Mouse (Mus musculus) kidney, embryonic 16.5 days (tissue): ENCODE data around the gene Ccdc33. TPM values are rescaled to one million over a fixed set of nuclear protein-coding genes. Genes with fewer than 3 reads are reported as not detected.

Source experiments
- ATAC-seq: fragments of 200-750 bp; cut with Nextera tagmentation; 2 replicates; pipeline ENCODE4 v1.8.0; 2017; ENCODE audit warnings: moderate TSS enrichment; ENCODE audit not compliant: low FRiP score, low TSS enrichment
- H3K27ac ChIP-seq: fragments of 300-500 bp; sonication (generic); 2 replicates; pipeline ENCODE4 v1.5.1; 2014; ENCODE audit warnings: low read length
- H3K27me3 ChIP-seq: fragments of 300-500 bp; sonication (generic); 2 replicates; pipeline ENCODE4 v1.6.1; 2014; ENCODE audit warnings: low read length, control low read depth, mixed read lengths; ENCODE audit not compliant: insufficient read depth
- H3K36me3 ChIP-seq: fragments of 300-500 bp; sonication (generic); 2 replicates; pipeline ENCODE4 v1.6.1; 2014; ENCODE audit warnings: low read length, control low read depth, mixed read lengths; ENCODE audit not compliant: insufficient read depth
- H3K4me1 ChIP-seq: fragments of 300-500 bp; sonication (generic); 2 replicates; pipeline ENCODE4 v1.6.1; 2014; ENCODE audit warnings: low read length, control low read depth, mixed read lengths; ENCODE audit not compliant: insufficient read depth
- H3K4me2 ChIP-seq: fragments of 300-500 bp; sonication (generic); replicated peaks from 2 replicates; pipeline ENCODE4 v1.6.1; 2014; ENCODE audit warnings: low read depth, low read length
- H3K4me3 ChIP-seq: fragments of 300-500 bp; sonication (generic); 2 replicates; pipeline ENCODE4 v1.5.1; 2014; ENCODE audit warnings: mild to moderate bottlenecking, low read length
- H3K9ac ChIP-seq: fragments of 300-500 bp; sonication (generic); replicated peaks from 2 replicates; pipeline ENCODE4 v1.6.1; 2014; ENCODE audit warnings: low read length
- H3K9me3 ChIP-seq: fragments of 300-500 bp; sonication (generic); 2 replicates; pipeline ENCODE4 v1.6.1; 2016; ENCODE audit warnings: low read length, control low read depth
- WGBS: fragments of 180-500 bp; shearing (Covaris S2); extraction: QIAGEN DNeasy Blood & Tissue Kit; methylation state at CpG from one replicate; pipeline ENCODE4 v1.1.7; 2014; 5-methylcytosine and 5-hydroxymethylcytosine counted together
- polyA plus RNA-seq: library from polyadenylated mRNA; unstranded; fragments of >200 nt; fragmentation: Nextera tagmentation; extraction: Ambion mirVana; gene quantifications from 2 replicates; pipeline ENCODE4 v1.2.1, GENCODE M21; 2015

Ccdc33 gene
- polyA plus RNA-seq, 1 experiment from 2014 or later: 0.21 TPM

GRCm38 (mm10) chr9:58133893-58134884 lies 15.6 kb upstream of the Ccdc33 start:
- Histone ChIP-seq H3K9ac (peak overlapping the region; percentile 35; the same call in 1 of the 2 replicates), H3K36me3 (no peaks in the 10 kb centered on the region), H3K4me1 (peaks cover 75% of the 10 kb centered on the region), H3K4me2 (peak overlapping the region; percentile 37), H3K9me3 (no peaks in the 10 kb centered on the region), H3K4me3 (peak overlapping the region; percentile 8; the same call in 1 of the 2 replicates), H3K27me3 (0 out of 2 replicates have a peak, but pooled peaks cover 5% of the 10 kb centered on the region), H3K27ac (peak overlapping the region; percentile 61)
- WGBS: 4% methylated on average over 17 of the region's 17 CpGs
- peak; percentile 53 for ATAC-seq

DNA sequence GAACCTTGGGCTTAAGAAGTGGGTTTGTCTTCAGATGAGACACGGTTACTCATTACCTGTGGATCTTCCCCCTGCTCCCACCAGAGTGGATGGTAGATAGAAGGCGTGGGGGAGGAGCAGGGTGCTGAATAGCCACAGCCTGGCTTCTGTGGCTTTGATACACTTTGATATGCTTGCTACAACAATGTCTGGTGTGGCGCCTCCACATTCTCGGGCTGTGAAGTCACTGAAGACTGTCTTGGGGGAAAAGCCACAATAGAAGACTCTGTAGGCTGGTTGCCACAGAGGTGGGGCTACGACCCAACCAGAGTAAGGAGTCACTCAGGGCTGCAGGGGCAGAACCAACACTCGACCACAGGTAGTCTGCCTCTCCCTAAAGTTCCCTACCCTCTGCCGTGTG lies 13.1 kb upstream of the Ccdc33 start:
- ATAC-seq: no peak

GRCm38 (mm10) chr9:58130909-58131308 lies 12.3 kb upstream of the Ccdc33 start:
- H3K27ac ChIP-seq: peak overlapping the region; percentile 11
- H3K4me3 ChIP-seq: no peak overlapping the region
- no peak overlapping the region; the same call in 1 of the 2 replicates for H3K4me2 ChIP-seq
- peaks cover 84% of the 10 kb centered on the region for H3K4me1 ChIP-seq
- H3K36me3 ChIP-seq: no peaks in the 10 kb centered on the region
- H3K27me3 ChIP-seq: 0 out of 2 replicates have a peak, but pooled peaks cover 5% of the 10 kb centered on the region
- WGBS: 27% methylated on average over 3 of the region's 3 CpGs
- no peak for ATAC-seq
- no peaks in the 10 kb centered on the region for H3K9me3 ChIP-seq
- no peak overlapping the region for H3K9ac ChIP-seq

More for the DNA sequence above, 13.1 kb upstream of the Ccdc33 start:
- peaks cover 87% of the 10 kb centered on the region for H3K4me1 ChIP-seq
- no peaks in the 10 kb centered on the region for H3K9me3 ChIP-seq
- no peak overlapping the region for H3K27ac ChIP-seq
- WGBS: 60% methylated on average over 7 of the region's 7 CpGs
- H3K4me3 ChIP-seq: no peak overlapping the region
- no peaks in the 10 kb centered on the region for H3K36me3 ChIP-seq
- no peak overlapping the region for H3K9ac ChIP-seq
- H3K4me2 ChIP-seq: no peak overlapping the region
- 0 out of 2 replicates have a peak, but pooled peaks cover 5% of the 10 kb centered on the region for H3K27me3 ChIP-seq

GRCm38 (mm10) chr9:58129508-58129907 lies 10.9 kb upstream of the Ccdc33 start:
- Histone ChIP-seq H3K9ac (peak overlapping the region; percentile 24; the same call in 1 of the 2 replicates), H3K9me3 (no peaks in the 10 kb centered on the region), H3K27ac (peak overlapping the region; percentile 77), H3K4me2 (peak overlapping the region; percentile 40), H3K36me3 (no peaks in the 10 kb centered on the region), H3K27me3 (0 out of 2 replicates have a peak, but pooled peaks cover 5% of the 10 kb centered on the region), H3K4me1 (peaks cover 80% of the 10 kb centered on the region), H3K4me3 (peak overlapping the region; percentile 13)
- WGBS: 6% methylated on average over 8 of the region's 8 CpGs
- ATAC-seq: no peak

DNA sequence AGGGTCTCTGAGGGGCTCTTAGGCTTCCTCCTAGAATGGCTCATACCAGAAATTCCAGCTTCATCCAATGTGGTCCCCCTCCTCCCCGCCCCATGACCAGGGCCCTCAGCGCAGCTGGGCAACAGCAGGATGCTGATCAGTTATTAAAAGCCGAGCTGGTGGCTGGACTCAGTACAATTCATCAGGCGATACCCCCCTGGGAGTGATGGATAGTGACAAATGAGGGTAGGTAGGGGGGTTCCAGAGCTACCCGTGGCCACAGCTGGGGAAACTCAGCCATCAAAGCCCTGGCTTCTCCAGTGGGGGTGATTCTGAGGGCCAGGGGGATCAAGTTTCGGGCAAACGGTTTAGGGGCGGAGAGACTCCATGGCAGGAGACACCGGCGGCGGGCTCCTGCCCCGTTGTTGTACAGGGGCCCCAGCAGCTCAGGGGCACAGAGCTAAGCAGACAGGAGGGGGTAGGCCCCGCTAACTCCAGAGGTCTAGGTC lies 10.3 kb upstream of the Ccdc33 start:
- 3% methylated on average over 13 of the region's 13 CpGs for WGBS
- H3K4me1 ChIP-seq: peaks cover 75% of the 10 kb centered on the region
- H3K36me3 ChIP-seq: no peaks in the 10 kb centered on the region
- H3K4me3 ChIP-seq: peak overlapping the region; percentile 13
- H3K27ac ChIP-seq: peak overlapping the region; percentile 77
- H3K4me2 ChIP-seq: peak overlapping the region; percentile 40
- no peaks in the 10 kb centered on the region for H3K9me3 ChIP-seq
- peak; percentile 44 for ATAC-seq
- H3K9ac ChIP-seq: peak overlapping the region; percentile 24; the same call in 1 of the 2 replicates
- H3K27me3 ChIP-seq: 0 out of 2 replicates have a peak, but pooled peaks cover 5% of the 10 kb centered on the region

- H3K4me3 ChIP-seq: no peak overlapping the region
- no peak for ATAC-seq
- 0 out of 2 replicates have a peak, but pooled peaks cover 5% of the 10 kb centered on the region for H3K27me3 ChIP-seq
- H3K4me1 ChIP-seq: peaks cover 45% of the 10 kb centered on the region
- no peak overlapping the region for H3K4me2 ChIP-seq
- H3K36me3 ChIP-seq: no peaks in the 10 kb centered on the region
- no peak overlapping the region for H3K9ac ChIP-seq
- H3K27ac ChIP-seq: no peak overlapping the region
- H3K9me3 ChIP-seq: no peaks in the 10 kb centered on the region
- WGBS: 30% methylated on average over 4 of the region's 4 CpGs
These were observed 7.2 kb upstream of the Ccdc33 start for GRCm38 (mm10) chr9:58125811-58126210.

- Histone ChIP-seq H3K9me3 (no peaks in the 10 kb centered on the region), H3K4me2 (no peak overlapping the region), H3K4me3 (no peak overlapping the region), H3K27ac (0 out of 2 replicates have a peak overlapping the region, but pooled peaks have one; percentile 22), H3K27me3 (0 out of 2 replicates have a peak, but pooled peaks cover 2% of the 10 kb centered on the region), H3K36me3 (no peaks in the 10 kb centered on the region), H3K4me1 (peaks cover 38% of the 10 kb centered on the region), H3K9ac (no peak overlapping the region)
- 38% methylated on average over 3 of the region's 3 CpGs for WGBS
- ATAC-seq: no peak
These were observed 6.5 kb upstream of the Ccdc33 start for GRCm38 (mm10) chr9:58125085-58125484.

GRCm38 (mm10) chr9:58116024-58116651 lies 2.5 kb downstream of the Ccdc33 start:
- H3K27ac ChIP-seq: peak overlapping the region; percentile 56; the same call in 1 of the 2 replicates
- 0 out of 2 replicates have a peak, but pooled peaks have one; percentile 5 for ATAC-seq
- H3K4me1 ChIP-seq: peaks cover 49% of the 10 kb centered on the region

DNA sequence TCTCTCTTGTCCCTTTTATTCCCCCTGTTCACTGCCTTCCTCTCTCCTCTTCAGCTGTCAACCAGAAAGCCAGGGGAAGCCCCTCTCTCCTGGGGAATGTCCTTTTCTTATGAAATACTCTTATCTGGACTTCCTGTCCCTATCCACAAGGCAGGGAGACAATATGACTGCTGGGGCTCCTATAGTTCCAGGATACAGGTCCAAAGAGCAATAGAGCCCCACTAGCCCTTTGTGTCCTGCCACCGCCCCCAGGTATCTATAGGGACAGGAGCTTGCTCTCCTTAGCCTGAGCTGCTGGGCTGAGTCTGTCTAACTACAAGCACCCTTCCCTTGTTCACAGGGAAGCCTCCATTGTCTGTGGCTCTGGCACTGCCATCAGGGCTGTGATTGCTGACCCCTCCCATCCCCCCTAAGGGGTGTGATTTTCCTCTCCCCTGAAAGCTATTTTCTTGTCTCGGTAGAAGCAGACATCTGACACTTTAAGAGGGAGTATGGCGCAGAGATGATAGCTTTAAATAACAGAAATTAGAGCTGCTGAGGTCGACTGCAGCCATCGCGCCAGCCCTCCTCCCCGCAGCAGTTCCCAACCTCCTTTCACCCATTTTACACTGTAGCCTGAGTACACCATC lies 3.2 kb downstream of the Ccdc33 start:
- H3K36me3 ChIP-seq: no peaks in the 10 kb centered on the region
- H3K4me3 ChIP-seq: no peak overlapping the region
- H3K9me3 ChIP-seq: no peaks in the 10 kb centered on the region
- 0 out of 2 replicates have a peak overlapping the region, but pooled peaks have one; percentile 13 for H3K9ac ChIP-seq
- 0 out of 2 replicates have a peak, but pooled peaks have one; percentile 21 for ATAC-seq
- H3K27me3 ChIP-seq: no peaks in the 10 kb centered on the region
- H3K27ac ChIP-seq: peak overlapping the region; percentile 56
- WGBS: 31% methylated on average over 7 of the region's 7 CpGs
- no peak overlapping the region for H3K4me2 ChIP-seq
- H3K4me1 ChIP-seq: peaks cover 49% of the 10 kb centered on the region

More at GRCm38 (mm10) chr9:58116024-58116651, 2.5 kb downstream of the Ccdc33 start:
- H3K4me2 ChIP-seq: no peak overlapping the region
- no peaks in the 10 kb centered on the region for H3K36me3 ChIP-seq
- 30% methylated on average over 7 of the region's 7 CpGs for WGBS
- no peaks in the 10 kb centered on the region for H3K27me3 ChIP-seq
- 0 out of 2 replicates have a peak overlapping the region, but pooled peaks have one; percentile 13 for H3K9ac ChIP-seq
- H3K4me3 ChIP-seq: no peak overlapping the region
- no peaks in the 10 kb centered on the region for H3K9me3 ChIP-seq
